Mouse (Mus musculus): ENCODE data around the gene Plekha6.

DNA sequence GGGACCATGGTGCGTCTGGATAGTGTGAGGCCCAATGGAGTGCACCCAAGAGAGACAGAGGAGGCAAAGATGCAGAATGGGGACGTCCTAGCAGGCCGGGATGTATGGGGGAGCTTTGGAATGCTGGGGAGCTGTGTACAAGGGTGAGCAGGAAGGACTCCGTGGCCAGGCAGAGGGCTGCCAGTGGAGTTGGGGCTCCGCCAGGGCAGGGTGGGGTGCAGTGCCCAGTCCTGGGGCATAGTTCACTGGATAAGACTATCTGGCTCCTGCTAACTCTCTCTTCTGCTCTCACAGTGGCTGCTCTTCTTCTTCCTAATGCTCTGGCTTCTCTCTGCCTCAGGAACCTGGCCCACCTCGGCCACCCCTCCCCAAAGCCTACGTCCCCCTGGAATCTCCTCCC, 121.9 kb downstream of the Plekha6 start:
- TF ChIP-seq MAFK (IDR thresholded peaks at IDR 0.05; ENCODE audit: insufficient read depth, low read depth, low read length) (no peak), ZNF384 (IDR thresholded peaks at IDR 0.05; ENCODE audit: low read depth, low read length) (no peak), ZC3H11A (IDR thresholded peaks at IDR 0.05; ENCODE audit: borderline replicate concordance, low read depth, low read length) (no peak), CHD2 (IDR thresholded peaks at IDR 0.05; ENCODE audit: low read depth, low read length) (no peak), HCFC1 (IDR thresholded peaks at IDR 0.05; ENCODE audit: borderline replicate concordance, insufficient read depth, low read length) (no peak)

Measured in ES-E14 (cell line).